Mouse (Mus musculus) kidney, adult 9 months (tissue): ENCODE results near the gene Pdxp.

Experiments
- DNase-seq: peaks from one replicate; pipeline ENCODE4 v3.0.0; 2022

Pdxp gene

DNA sequence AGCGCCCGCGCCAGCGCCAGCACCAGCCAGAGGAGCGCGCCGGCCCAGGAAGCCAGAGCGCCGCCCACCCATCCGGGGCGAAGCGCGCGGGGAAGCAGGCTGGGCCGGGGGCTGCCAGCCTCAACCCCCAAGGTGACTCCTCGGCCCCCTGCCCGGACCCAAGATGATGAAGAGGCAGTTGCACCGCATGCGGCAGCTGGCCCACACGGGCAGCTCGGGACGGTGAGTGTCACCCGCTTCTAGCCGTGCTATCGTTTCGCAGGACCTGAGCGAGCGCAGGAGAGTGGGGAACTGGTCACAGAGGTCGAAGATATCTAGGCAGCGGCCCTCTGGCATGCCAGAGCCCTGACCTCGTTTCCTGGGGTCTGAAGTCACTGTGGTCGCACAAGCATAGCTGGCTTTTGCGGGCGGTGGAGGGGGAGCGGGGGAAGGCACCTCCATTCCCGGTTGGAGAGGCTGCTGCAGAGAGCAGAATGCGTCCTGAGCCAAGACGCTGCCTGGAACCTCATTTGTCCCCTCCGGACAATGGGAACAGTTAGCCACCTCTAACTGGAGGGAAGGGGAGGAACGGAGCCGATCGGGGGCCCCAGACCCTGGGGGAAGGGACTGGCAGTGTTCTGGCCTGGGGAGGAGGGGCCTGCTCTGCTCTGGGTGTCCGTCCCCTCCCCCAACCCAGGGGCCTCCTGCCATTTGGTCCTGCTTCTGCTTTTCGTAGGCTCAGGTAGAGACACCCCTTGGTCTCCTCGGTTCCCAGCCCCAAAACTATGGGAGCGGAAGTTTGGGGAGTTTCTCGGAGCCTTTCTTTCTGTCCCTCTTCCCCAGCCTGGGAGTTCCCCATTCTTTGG, 13.8 kb upstream of the Pdxp start, which contains the start of gene Sh3bp1:
Gene Sh3bp1 (plus strand): TSS at position 29 of the 845 bp plus-strand sequence.
- DNase-seq, result peak; percentile 51

DNA sequence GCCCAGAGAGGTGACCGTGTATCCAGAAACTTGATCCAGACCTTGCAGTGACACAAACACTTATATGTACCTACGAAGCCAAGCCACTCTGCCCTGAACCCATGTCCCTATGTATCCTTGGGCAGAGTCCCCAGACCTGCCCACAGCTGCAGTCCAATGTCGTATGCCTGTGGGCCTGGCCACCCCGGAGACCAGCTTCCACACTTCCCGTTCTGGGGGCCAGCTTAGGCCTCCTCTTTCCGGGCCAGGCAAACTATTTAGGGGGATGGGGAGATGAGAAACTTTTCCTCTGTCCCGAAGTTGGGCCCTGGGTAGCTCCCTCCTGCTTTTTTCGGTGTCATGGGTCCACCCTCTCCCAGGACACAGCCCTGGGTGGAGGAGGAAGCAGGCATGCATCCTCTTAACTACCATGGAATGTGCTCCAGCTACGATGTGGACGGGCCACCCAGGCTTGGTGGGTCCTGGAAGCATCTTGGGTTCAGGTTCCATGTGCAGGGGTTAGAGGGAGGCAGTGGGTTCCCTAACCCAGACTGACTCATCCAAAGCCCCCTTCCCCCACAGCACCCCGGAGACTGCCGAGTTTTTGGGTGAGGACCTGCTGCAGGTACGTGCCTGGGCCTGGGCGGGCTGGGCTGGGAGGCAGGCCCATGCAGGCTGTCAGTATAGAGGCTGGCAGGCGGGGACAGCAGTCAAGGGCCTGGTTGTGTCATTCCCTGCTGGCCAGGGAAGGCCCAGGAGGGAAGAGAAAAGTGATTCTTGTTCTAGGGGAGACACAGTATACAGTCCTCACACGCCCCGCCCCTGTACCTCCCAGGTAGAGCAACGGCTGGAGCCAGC, 12.9 kb upstream of the Pdxp start:
- DNase-seq, result no peak

DNA sequence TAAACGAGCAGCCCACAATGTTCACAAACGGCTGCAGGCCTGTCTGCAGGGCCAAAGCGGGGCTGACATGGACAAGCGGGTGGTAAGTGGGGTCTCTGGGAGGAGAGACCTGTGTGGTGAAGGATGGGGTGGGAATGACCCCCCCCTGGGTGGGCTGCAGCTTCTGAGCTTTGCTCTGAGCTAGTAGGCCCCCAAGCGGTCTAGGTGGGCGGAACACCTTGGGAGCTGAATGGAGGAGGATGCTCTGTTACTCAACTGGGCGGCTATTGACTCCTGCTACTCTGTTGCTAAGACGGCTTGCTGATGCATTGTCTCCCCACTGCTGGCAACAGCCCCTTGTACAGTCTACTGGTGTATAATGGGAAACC, 12.3 kb upstream of the Pdxp start:
- DNase-seq, result no peak

DNA sequence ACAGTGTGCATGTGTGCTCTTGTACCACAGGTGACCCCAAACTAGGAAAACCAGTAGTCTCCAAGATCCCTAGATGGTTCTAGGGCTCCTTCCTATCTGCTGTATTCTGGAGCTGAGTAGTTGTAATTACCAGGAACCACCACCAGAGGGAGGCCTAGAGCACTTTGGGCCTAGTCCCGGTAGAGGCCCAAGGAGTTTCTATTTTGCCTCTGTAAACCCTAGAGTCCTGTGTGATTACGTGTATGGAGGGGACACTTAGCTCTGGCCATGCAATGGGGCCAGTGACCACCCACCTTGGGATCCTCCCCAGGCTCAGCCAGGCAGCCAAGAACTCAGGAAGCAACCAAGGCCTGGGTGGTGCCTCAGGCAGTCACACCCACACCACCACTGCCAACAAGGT, 10.5 kb upstream of the Pdxp start:
- peak; percentile 88 for DNase-seq

DNA sequence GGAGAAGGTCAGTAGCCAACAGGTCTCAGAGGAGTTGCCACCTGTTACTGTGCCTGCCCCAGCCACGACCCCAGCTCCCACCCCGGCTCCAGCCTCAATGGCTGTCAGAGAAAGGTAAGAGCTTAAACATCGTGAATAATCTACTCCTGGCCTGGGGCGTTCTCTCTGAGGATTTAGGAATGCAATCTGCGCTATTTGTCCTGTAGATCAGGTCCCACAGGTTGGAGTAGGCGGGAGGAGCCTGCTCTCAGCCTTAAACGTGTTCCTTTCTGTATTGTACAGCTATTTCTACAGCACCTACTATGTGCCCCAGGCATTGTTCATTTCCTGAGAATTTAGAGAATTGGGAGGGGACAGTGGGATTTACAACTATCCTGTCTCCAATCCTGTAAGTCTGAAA, 5.3 kb upstream of the Pdxp start:
- DNase-seq, result no peak

DNA sequence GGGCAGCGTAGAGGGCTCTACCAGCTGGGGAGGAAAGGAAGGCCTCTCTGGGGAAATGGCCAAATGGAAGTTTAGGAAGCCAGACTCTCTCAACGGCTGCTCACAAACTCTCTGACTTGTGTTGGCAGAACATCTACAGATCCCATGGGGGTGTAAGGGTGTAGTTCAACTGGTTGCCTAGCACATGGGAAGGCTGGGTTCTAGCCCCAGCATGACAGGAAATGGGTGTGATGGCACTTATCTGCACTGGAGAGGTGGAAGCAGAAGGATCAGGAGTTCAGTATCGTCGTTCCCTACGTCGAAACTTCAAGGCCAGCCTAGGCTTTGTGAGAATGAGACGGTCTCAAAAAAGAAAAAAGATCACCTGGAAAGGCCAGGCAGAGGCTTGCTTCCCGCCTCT, 4.7 kb upstream of the Pdxp start:
- DNase-seq, result no peak

DNA sequence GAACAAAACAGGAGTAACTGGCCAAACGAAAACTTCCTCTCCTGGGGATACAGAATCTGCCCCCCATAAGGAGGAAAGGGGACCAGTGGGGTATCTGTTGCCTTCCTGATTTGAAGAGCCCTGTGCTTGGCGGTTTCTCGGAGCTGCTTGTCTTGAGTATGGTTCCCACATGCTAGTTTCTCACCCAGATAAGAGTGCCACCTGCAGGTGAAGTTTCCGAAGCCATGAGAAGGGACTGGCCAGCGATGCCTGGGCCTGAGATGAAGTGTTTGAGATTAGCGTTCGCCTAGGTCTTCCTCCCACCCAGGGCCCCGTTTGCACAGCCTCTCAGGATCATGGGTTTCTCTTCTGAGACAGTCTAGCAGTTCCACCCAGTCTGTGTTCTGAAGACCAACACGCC, 1.7 kb upstream of the Pdxp start:
- DNase-seq, result peak; percentile 65

DNA sequence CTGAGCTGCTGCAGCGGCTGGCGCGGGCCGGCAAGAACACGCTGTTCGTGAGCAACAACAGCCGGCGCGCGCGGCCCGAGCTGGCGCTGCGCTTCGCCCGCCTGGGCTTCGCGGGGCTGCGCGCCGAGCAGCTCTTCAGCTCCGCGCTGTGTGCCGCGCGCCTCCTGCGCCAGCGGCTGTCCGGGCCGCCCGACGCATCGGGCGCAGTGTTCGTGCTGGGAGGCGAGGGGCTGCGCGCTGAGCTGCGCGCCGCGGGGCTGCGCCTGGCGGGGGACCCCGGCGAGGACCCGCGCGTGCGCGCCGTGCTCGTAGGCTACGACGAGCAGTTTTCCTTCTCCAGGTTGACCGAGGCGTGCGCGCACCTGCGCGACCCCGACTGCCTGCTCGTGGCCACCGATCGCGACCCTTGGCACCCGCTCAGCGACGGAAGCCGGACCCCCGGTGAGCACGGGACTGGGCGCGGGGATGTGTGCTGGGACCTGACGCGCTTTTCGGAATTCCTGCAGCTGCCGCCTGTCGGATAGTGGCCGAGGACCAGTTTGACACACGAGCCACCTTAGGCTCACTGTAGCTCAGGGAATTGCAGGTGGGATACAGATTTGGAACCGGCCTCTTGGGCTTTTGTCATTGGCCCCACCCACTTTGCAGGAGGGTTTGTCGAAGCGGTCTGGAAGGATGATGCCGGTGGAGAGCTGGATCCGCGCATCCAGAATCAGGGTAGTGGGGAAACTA, 538 bp downstream of the Pdxp start:
- no peak for DNase-seq

DNA sequence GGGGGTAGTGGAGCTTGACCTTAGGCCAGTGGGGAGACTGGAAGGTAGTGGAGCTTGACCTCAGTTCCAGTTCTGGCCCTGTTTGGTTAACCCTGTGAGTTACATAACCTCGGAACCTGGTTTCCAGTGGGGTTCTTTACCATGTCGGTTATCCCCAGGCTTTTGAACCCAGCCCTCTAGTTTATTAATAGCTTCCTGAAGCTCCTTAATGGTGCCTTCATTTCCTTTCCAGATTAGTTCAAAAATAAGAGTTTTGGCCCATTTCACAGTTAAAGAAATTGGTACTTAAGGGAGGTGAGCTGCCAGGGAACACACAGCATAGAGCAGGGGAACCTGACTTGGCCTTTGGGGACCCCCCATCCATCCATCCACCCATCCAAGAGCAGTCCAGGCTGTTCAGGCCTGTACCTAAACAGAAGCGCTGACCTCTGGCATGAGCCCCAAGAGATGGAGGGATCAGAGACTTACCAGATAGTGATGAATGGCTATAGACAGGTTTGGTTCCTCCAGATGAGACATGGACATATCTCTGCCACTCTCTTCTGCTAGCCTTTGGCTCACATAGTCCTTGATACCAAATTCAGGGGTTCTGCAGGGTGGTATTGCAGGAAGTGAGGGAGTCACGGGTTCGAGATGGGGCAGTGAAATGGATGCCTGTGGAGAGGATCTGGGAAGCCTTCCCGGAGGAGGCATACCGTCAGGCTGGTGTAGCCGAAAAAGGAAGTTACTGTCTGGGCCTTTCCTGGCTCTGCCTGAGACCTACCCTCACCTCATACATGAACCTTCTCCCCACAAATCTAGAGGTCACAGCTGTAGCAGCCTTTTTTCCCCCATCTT, 1.3 kb downstream of the Pdxp start:
- DNase-seq, result no peak

DNA sequence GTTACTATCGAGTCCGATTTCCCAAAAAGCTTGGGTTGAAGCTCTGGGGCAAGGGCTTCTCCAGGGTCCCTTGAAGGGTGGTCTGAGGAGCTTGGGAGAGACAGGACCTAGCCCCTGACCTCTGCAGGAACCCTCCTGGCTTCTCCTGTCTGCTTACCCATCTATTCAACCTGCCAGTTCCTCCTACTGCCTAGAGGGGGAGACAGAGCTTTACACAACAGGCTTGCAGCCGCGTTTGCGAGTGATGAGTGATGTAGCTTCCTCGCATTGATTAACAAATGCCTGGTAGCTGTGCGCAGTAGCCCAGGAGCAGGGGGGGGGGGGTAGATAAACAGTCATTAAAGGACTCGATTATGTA, 1.9 kb downstream of the Pdxp start:
- peak; percentile 82 for DNase-seq

DNA sequence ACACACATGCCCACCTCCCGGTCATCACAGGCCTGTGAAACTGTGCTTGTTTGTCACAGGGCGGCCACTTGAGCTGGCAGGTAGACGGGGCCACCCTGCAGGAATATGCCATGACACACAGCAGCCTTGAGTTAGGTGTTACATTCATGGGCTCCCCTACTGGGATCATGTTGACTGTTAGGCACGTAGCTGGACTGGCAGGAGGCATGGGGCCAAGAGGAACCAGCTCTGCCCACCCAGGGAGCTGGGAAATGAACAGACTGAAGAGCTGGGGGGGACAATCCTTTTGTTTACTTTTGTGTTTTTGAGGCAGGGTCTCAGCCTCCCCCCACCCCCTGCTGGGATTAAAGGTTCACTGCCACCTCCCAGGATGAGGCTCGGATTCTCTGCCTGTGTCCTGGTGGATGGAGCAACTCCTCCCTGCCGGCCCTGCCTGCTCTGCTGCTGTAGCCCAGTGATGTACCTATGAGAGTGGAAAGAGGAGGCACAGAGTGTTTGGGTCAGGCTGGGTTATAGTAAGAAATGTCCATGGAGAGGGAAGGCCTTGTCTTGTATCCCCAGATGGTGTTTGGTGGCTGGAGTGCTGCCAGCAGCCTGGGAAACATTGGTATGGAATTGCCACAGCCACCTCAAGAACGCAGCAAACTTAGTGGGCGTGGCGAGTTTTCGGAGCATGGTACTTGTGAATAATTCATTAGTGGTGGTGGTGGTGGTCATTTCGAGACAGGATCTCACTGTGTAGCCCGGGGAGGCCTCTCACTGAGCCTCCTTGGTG, 2.5 kb downstream of the Pdxp start:
- DNase-seq, result no peak

DNA sequence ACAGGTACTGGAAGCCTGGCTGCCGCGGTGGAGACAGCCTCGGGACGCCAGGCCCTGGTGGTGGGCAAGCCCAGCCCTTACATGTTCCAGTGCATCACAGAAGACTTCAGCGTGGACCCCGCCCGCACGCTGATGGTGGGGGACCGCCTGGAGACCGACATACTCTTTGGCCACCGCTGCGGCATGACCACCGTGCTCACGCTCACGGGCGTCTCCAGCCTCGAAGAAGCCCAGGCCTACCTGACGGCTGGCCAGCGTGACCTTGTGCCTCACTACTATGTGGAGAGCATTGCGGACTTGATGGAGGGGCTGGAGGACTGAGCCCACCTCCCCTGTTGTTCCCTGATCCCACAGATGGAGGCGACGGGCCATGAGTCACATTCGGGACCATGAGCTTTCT, 4.4 kb downstream of the Pdxp start:
- no peak for DNase-seq

DNA sequence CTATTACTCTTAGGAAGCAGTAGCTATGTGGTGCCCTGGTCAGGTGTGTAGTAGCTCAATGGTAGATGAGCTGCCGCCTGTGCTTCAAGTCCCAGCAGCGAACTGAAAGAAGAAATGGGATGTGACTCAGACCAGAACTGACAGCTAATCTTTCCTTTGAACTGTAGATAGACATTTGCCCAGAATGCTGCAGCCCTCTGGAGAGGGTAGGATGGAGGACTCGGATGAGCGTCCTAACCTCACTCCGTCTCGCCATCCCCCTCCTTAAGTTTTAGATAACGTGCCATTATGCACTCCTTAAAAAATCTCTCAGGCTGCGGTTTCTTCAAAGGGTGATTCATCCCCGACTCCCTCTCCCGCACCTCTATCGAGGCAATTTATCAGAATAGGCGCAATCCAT, 6.2 kb downstream of the Pdxp start:
- no peak for DNase-seq

DNA sequence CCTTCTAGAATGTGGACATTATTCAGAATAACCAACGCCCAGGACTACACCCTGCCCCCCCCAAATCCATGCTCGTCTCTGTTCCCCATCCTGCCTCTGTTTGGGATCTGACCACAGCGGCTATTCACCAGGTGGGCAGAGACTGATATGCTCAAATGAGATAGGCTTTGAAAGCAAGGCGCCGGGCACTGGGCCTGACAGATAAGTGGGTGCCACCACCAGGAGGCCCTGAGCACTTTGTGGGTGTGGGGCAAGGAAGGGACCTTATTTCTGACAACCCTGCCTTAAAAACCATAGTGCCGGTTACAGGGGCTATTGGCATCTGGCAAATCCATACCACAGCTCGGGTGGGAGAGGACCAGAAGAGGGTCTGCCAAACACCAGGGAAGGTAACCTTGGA, 9.0 kb downstream of the Pdxp start:
- DNase-seq, result no peak

DNA sequence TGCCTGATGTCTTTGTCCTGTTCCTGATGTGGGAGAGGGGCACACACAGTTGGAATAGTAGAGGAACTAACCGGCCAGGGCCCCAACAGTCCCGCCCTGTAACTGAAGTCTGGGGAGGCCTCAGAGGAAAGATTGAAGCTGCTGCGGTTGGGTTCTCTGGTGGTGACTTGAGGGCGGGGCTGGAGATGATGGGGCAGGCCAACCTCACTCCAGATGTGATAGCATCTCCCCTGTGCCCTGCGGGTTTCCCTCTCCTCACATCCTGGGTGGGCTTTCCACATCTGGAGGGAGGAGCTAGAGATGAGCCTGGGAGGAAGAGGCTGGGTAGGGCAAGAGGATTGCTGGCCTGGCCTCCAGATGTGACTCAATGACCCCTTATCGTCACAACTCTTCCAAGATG, 9.9 kb downstream of the Pdxp start:
- no peak for DNase-seq

DNA sequence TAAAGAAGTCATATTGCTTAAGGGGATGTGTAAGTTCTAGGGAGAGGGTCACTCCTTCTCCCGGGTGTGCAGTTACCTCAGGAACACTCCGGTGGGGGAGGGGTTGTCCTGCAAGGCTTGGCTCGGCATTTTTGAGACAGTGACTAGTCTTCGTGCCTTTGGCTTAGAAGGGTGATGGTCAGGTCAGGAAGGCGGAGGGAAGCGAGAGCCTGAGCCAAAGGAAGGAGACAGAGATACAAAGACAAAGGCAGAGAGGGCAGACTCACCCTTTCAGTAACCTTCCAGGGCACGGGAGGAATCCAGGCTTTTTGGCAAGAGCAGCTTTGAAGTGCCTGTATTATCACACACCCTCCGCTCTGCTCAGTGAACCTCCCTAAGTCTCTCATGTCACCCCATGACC, 11.4 kb downstream of the Pdxp start:
- DNase-seq, result peak; percentile 63

DNA sequence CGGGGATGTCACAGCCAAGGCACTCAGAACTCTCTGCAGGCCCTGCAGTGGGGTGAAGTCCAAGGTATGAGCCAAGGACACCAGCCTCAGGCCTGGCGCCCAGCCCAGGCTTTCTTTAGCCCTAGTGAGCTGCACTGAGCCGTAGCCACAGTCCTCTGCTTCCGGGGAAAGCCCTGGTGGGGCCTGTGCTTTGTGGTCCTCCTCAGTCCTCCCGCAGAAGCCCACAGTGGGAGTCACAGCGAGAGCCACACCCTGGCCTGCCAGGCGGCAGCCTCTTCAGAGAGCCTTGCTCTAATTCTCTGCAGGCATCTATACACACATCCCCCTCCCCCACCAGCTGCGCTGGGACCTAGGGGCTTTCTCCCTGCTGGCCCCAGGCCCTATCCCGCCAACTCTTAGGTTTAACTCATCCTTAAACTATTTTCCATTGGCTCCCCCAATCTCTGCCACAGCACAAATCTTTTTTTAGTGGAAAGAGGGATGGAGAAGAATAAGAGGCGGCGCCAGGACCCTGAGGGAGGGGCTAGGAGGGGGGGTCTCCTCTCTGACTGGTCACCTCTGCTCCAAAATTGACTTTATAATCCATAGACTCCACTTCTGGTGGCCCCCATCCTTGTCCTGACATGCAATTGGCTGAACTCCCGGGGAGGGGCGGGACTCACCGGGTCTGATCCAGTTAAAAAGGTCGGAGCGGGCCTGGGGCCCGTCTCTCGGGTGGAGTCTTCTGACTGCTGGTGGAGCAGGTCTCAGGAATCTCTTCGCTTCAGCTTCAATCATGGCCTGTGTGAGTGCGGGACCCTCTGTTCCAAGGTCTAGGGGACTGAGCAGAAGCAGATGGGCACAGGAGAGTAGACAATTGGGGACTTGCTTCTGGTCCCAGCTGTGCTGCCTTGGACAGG, 12.6 kb downstream of the Pdxp start, which contains the start of gene Lgals1:
Gene Lgals1 (plus strand): TSS at position 705 of the 899 bp plus-strand sequence.
- DNase-seq, result peak; percentile 96

DNA sequence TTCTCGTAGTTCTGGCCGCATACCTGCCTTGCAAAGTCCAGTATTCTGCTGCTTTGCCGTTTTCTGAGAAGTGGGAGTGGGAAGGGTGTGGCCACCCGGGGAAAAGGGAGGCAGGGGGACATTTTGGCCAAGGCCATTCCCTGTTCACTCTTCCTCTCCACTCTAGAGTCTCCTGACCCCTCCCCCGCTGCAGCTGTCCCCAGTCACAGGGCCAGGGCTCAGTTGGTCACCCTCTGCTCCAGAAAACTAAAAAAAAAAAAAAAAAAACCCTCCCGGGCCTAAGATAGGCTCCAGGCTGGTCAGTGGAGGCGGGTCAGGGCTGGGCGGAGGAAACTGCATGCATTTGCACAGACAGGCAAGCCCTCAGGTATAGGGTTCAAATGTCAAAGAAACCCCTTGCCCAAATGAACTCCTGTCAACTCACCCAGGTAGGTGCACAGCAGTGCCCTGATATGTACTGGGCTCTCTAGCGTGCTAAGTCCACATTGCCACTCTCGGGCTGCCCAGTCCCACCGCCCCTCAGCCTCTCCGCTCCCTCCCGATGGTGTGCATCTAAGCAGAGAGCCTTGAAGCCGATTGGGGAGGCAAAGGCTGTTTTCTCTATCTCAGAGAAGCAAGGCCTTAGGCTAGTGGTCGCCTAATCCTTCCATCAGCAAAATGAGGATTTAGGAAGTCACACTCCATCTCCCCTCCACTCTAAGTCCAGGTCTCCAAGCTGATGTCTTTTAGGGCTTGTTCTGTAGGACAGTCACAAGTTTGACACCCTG, 13.5 kb downstream of the Pdxp start:
- DNase-seq, result peak; percentile 33

DNA sequence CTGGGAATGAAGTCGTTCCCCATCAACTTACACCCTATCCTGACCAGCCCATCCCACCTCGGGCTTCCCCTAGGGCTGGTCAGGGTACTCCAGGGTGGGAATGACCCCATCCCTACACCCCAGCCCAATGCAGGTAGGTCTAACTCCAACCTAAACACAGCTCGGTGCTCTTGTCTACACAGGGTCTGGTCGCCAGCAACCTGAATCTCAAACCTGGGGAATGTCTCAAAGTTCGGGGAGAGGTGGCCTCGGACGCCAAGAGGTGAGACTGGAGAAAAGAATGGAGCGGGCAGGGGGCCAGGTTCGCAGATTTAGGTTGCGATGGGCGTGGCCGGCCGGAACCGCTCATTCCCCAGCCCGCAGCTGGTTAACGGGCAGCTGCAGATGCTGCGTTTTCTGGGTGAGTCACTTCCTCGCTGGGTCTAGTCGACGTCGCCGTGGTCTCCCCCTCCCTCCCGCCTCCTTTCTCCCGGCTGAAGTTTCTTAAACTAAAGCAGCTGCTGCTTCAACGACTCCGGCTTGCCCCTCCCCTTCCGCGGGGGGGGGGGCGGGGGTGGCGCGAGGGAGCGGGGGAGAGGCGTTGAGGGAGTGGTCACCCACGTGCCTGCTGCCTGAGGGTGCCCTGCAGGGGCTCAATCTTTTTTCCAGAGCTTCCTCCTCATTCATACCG, 14.2 kb downstream of the Pdxp start:
- peak; percentile 71 for DNase-seq
